Mouse (Mus musculus): Measurements from ENCODE around the gene Ralgapa2. TPM values are rescaled to one million over a fixed set of nuclear protein-coding genes. Genes with fewer than 3 reads are reported as not detected.
A peak's percentile ranks its signal among the peaks of the same experiment; 100 is the strongest.

Gene Ralgapa2
- total RNA-seq, 2 experiments from 2014 or later, result 7.0 to 8.2 TPM

GRCm38 (mm10) chr2:146223176-146223905 is 288.8 kb downstream of the Ralgapa2 start:
- DNase-seq (ENCODE audit: low spot score in 2 of 2), result peak in 1 of 2 experiments; percentile 11

GRCm38 (mm10) chr2:146222279-146223175 is 289.6 kb downstream of the Ralgapa2 start:
- no peak for DNase-seq (ENCODE audit: low spot score in 2 of 2)

DNA sequence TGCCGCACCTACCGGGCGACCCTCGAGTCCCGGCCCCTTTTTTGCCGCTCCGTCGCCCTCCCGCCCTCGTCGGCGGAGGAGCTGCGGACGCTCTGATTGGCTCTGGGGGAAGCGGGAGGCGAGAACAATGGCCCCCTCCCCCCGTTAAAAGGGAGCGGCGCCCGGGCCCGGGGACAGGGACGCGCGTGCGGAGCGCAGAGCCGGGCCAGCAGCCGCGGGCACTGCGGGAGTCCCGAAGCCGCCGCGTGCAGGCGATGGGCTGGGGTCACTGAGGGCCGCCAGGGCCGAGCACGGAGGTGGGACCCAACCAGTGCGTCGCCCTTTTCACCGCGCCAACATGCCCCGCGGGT is 290.2 kb downstream of the Ralgapa2 start:
- DNase-seq (ENCODE audit: low spot score in 2 of 2), result peak in 1 of 2 experiments; percentile 20

- peak; percentile 20 to 45 for DNase-seq (ENCODE audit: low spot score in 2 of 2)
Observed at GRCm38 (mm10) chr2:146221076-146221928, 290.8 kb downstream of the Ralgapa2 start, which contains the start of gene Insm1. TSS of gene Insm1 (plus strand) at chr2:146221921.

GRCm38 (mm10) chr2:146220591-146221075 is 291.5 kb downstream of the Ralgapa2 start:
- DNase-seq (ENCODE audit: low spot score in 2 of 2), result no peak

DNA sequence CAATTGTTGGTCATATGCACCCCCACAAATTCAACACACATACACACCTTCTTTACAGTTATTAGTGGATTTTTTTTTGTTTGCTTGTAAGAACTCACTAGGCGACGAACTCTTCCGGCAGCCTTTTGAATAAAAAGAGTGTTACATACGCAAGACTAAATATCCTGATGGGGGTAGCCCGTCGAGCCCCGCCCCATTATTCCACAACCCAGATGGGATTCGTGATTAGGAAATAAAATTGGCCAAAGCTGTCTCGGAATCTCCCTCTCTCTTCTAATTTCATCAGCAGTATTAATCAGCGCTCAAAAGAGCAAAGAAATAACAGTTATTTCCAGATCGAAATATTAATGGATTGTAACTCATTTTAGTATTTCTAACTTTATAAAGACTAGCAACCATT is 292.4 kb downstream of the Ralgapa2 start:
- DNase-seq (ENCODE audit: low spot score in 2 of 2), result no peak

DNA sequence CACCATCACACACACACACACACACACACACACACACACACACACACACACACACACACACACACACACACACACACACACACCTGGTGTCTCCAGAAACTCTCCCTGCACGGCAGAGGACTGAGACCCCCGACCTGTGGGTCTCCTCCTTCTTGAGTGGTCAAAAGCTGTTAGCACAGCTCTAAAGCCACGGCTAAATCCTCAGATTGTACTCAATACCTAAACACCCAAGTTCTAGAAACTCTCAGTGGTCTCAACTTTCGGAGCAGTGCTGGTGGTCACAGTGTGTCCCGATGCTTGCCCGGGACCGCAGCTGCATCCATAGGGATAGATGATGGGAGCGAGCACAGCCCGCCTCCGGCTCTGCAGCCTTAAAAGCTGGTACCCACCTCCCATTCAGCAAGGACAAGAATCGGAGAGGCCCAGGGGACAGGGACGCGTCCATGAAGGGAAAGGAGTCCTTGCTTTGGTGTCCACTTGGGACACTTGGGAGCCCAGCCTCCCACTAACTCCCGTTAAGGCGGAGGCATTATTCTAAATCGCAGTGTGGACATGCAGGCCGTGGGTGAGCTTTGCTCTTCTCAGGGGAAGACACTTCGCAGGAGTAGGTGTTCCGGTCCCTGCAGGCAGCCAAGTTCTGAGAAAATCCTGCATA is 293.1 kb downstream of the Ralgapa2 start:
- no peak for DNase-seq (ENCODE audit: low spot score in 2 of 2)

GRCm38 (mm10) chr2:146218161-146218691 is 293.9 kb downstream of the Ralgapa2 start:
- DNase-seq (ENCODE audit: low spot score in 2 of 2), result peak in 1 of 2 experiments; percentile 18

DNA sequence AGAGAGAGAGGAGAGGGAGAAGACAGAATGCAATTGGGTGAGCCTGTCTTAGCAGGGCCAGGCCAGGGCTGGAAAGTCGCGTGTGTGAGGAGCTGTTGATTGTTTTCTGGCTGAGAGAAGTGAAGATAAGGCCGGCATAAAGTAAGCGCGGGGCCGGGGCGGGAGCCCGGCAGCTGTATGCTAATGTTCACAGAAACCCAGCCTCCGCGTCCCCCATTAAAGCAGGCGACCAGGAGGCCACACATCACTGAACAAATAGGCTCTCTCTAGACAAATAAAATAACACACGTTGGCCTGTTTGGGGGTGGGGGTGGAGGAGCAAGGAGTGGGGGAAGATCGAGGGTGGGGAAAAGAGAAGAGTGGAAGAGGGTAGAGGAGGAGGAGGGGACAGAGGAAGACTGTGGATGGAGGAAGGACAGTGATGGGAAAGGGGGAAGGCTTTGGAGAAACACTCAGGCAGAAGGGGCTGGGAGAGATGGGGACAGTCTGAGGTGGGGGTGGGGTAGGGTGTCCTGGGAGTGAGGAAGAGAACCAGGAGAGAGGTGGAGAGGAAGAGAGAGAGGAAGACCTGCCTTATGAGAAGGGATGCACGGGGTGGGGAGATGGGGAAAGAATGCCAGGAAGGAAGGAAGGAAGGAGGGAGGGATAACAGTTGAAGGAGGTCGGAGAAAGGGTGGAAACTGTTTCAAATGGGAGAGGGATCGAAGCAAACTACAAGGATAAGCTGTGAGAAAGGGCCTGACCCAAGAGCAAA is 294.7 kb downstream of the Ralgapa2 start:
- no peak for DNase-seq (ENCODE audit: low spot score in 2 of 2)

- DNase-seq (ENCODE audit: low spot score in 2 of 2), result no peak
Observed at GRCm38 (mm10) chr2:146216111-146217064, 295.8 kb downstream of the Ralgapa2 start.

DNA sequence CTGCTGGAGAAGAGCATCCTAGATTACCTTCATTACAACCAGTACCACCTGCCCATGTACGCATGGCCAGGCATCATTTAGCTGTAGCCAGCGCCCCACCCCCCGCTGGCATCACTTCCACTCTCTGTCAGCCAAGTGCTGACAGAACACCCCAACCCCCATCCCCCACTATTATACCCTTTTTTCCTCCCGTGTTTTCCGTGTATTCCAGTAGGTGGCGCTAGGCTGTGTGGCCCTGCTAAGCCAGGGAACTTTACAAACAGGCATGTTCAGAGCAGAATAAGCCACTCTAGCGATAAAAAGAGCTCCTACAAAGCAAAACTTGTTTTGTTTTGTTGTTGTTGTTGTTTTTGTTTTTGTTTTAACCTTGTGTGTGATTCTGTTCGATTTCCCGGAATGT is 297.4 kb downstream of the Ralgapa2 start:
- no peak for DNase-seq (ENCODE audit: low spot score in 2 of 2)

DNA sequence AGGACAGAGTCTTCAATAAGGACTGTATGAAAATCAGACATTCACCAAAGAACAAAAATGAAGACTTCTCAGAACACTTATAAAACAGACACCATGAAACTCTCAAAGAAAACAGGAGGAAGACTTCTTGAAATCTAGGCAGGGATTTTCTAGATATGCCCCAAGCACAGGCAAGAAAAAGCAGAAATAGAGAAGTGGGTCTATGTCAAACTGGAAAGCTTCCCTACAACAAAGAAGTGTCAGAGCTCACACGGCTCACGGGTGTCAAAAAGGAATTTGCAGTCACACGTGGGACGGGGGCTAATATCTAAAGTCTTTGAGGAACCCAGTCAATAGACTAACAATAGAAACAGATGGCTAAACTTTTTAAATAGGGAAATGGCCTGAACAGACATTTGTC is 301.2 kb downstream of the Ralgapa2 start:
- DNase-seq (ENCODE audit: low spot score in 2 of 2), result no peak

DNA sequence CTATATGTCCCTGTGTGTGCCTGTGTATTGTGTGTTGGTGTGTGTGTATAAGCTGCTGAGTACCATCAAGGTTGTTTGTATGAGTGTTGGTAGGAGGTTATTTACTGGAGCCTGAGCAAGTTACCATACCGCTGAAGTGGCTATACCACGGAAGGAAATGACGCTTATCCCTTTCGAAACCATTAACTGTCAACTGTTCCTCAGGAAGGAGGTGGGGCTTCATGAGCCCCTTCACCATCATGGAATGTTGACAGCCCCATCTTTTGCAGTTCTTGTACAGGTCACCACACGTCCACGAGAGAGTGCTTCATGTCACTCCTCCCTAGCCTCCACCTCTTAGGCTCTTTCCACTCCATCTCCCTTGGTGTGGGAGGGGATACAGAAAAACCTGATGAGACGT is 314.2 kb downstream of the Ralgapa2 start:
- DNase-seq (ENCODE audit: low spot score in 2 of 2), result no peak

DNA sequence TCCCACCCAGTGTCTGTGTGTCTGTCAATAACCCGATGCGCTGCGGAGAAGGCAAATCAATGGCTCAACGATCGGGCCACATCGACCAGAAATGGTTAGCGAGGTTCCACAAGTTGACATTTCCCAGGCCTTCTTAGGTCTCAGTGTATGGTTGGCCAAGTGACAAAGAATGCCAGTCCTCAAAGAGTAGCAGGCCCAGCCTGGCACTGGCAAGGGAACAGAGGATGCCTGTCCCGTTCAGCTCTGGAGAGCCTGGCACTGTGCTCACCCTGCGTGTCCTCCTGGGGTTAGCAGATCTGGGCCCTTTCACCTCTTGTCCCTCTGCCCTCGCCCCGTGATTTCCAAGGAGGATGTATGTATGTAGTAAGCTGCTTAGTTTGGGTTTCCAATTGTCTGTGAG is 316.0 kb downstream of the Ralgapa2 start:
- DNase-seq (ENCODE audit: low spot score in 2 of 2), result no peak

Measured in gastrocnemius, postnatal 4 days (tissue).